ENCODE assay signal across 21 mouse cellular contexts in genomic region chr3:107066165-107066850, GRCm38 (mm10). TPM values are rescaled to one million over a fixed set of nuclear protein-coding genes. Genes with fewer than 3 reads are reported as not detected.
A peak's percentile ranks its signal among the peaks of the same experiment; 100 is the strongest.
DNase-seq lines count a peak whose midpoint lies in the region; ATAC-seq and TF ChIP-seq lines count a peak whose summit lies in the region.
"Had no signal": no experiment of that assay in that cellular context is flagged by ENCODE, and none has a peak within 500 bp of the region (broad histone marks: within the 10 kb centered on the region; RNA-seq: fewer than 3 reads in every experiment).

No protein-coding gene starts in this region.

- no peak for ATAC-seq in heart, embryonic 11.5 days (replicated peaks; ENCODE audit: insufficient number of reproducible peaks, low FRiP score, low TSS enrichment)
- peak; percentile 82 for ATAC-seq in forebrain, embryonic 16.5 days
- peak; percentile 80 for ATAC-seq in midbrain, embryonic 15.5 days (replicated peaks)
- ATAC-seq in inflammation-experienced regulatory T-cells, adult 6 months: no peak
- ATAC-seq: activated CD4-positive, CD25-positive, alpha-beta regulatory T cell, adult 4 months had no signal

- 71% methylated on average over 7 of the region's 7 CpGs for WGBS in heart, embryonic 11.5 days (ENCODE audit: insufficient replicate concordance)
- 25% methylated on average over 7 of the region's 7 CpGs for WGBS in forebrain, embryonic 16.5 days
- 46% methylated on average over 7 of the region's 7 CpGs for WGBS in midbrain, embryonic 15.5 days

- no peak overlapping the region for H3K4me2 ChIP-seq in heart, embryonic 11.5 days
- H3K4me2 ChIP-seq in forebrain, embryonic 16.5 days (ENCODE audit: low read length): peak overlapping the region; percentile 32
- H3K4me2 ChIP-seq in midbrain, embryonic 15.5 days: peak overlapping the region; percentile 27
- H3K4me2 ChIP-seq: embryonic facial prominence, embryonic 12.5 days; neural tube, embryonic 12.5 days had no signal

- no peaks in the 10 kb centered on the region for H3K27me3 ChIP-seq in heart, embryonic 11.5 days (ENCODE audit: control insufficient read depth, insufficient read depth, low read length)
- no peaks in the 10 kb centered on the region for H3K27me3 ChIP-seq in forebrain, embryonic 16.5 days (replicated peaks; ENCODE audit: control insufficient read depth, insufficient read depth, low read length)
- no peaks in the 10 kb centered on the region for H3K27me3 ChIP-seq in midbrain, embryonic 15.5 days (replicated peaks)
- H3K27me3 ChIP-seq: embryonic facial prominence, embryonic 12.5 days; neural tube, embryonic 12.5 days had no signal

- H3K9me3 ChIP-seq in heart, embryonic 11.5 days (replicated peaks; ENCODE audit: control insufficient read depth, low read length): no peaks in the 10 kb centered on the region
- no peaks in the 10 kb centered on the region for H3K9me3 ChIP-seq in forebrain, embryonic 16.5 days (ENCODE audit: control insufficient read depth, low read length)
- H3K9me3 ChIP-seq in midbrain, embryonic 15.5 days: no peaks in the 10 kb centered on the region
- H3K9me3 ChIP-seq: embryonic facial prominence, embryonic 12.5 days; G1E; neural tube, embryonic 12.5 days had no signal

- no peak for TF ChIP-seq POLR2A in brain, embryonic 14.5 days (IDR thresholded peaks at IDR 0.05; ENCODE audit: borderline replicate concordance, extremely low read depth, insufficient read depth, insufficient read length, poor library complexity, severe bottlenecking)

- no peak overlapping the region for H3K4me3 ChIP-seq in heart, embryonic 11.5 days (ENCODE audit: low read depth, low read length)
- no peak overlapping the region for H3K4me3 ChIP-seq in forebrain, embryonic 16.5 days (replicated peaks; ENCODE audit: low read length)
- no peak overlapping the region for H3K4me3 ChIP-seq in midbrain, embryonic 15.5 days
- H3K4me3 ChIP-seq: embryonic facial prominence, embryonic 12.5 days; erythroblast, embryonic 14.5 days; neural tube, embryonic 12.5 days had no signal

- no peaks in the 10 kb centered on the region for H3K4me1 ChIP-seq in heart, embryonic 11.5 days (ENCODE audit: control insufficient read depth, insufficient read depth, low read length)
- H3K4me1 ChIP-seq in forebrain, embryonic 16.5 days (replicated peaks; ENCODE audit: control insufficient read depth, insufficient read depth, low read length): peaks cover 16% of the 10 kb centered on the region
- peaks cover 11% of the 10 kb centered on the region for H3K4me1 ChIP-seq in midbrain, embryonic 15.5 days
- H3K4me1 ChIP-seq: embryonic facial prominence, embryonic 12.5 days; neural tube, embryonic 12.5 days had no signal

- no peak overlapping the region for H3K27ac ChIP-seq in heart, embryonic 11.5 days (ENCODE audit: low read depth, low read length)
- H3K27ac ChIP-seq in forebrain, embryonic 16.5 days (ENCODE audit: low read length): peak overlapping the region; percentile 95
- H3K27ac ChIP-seq in midbrain, embryonic 15.5 days: peak overlapping the region; percentile 85
- H3K27ac ChIP-seq: embryonic facial prominence, embryonic 12.5 days; liver, embryonic 14.5 days; neural tube, embryonic 12.5 days had no signal

- TF ChIP-seq CTCF in brain, embryonic 14.5 days (IDR thresholded peaks at IDR 0.05; ENCODE audit: borderline replicate concordance, extremely low read depth, insufficient read depth, insufficient read length): no peak

- DNase-seq in heart, adult 11 months: peak; percentile 11
- peak; percentile 74 for DNase-seq in brain, embryonic 14.5 days (ENCODE audit: low read depth)
- DNase-seq in lung, adult 18-20 months: no peak
- DNase-seq: adrenal gland, postnatal 14 days; cerebellum, adult 2 months; gastrocnemius, postnatal 25 days; kidney, adult 8-10 months; kidney, postnatal 25 days; right cerebral cortex, postnatal 14 days; spleen, adult 18-20 months; thymus, postnatal 36 days had no signal

- no peaks in the 10 kb centered on the region for H3K36me3 ChIP-seq in heart, embryonic 11.5 days (ENCODE audit: control insufficient read depth, insufficient read depth, low read length)
- no peaks in the 10 kb centered on the region for H3K36me3 ChIP-seq in forebrain, embryonic 16.5 days (ENCODE audit: control insufficient read depth, insufficient read depth)
- H3K36me3 ChIP-seq in midbrain, embryonic 15.5 days (replicated peaks): no peaks in the 10 kb centered on the region
- H3K36me3 ChIP-seq: embryonic facial prominence, embryonic 12.5 days; G1E; neural tube, embryonic 12.5 days had no signal

- H3K9ac ChIP-seq in heart, embryonic 11.5 days (ENCODE audit: low read depth, low read length): no peak overlapping the region
- no peak overlapping the region for H3K9ac ChIP-seq in forebrain, embryonic 16.5 days (replicated peaks; ENCODE audit: low read depth, low read length)
- H3K9ac ChIP-seq in midbrain, embryonic 15.5 days: no peak overlapping the region
- H3K9ac ChIP-seq: embryonic facial prominence, embryonic 12.5 days; liver, embryonic 14.5 days; neural tube, embryonic 12.5 days had no signal

RNA-seq across cellular contexts. Expression of gene Kcna3, which starts 30.3 kb away (rescaled TPM):
- 0.82 and 1.4 TPM in 2 replicates for polyA plus RNA-seq in heart, embryonic 11.5 days (2014; fragmentation: Nextera tagmentation; extraction: Ambion mirVana)
- polyA plus RNA-seq in brain, embryonic 14.5 days (2012; rRNA removed): 9.9 and 10.0 TPM in 2 replicates
- 14.7 and 15.7 TPM in 2 replicates for polyA plus RNA-seq in forebrain, embryonic 16.5 days (2015; fragmentation: Nextera tagmentation; extraction: Ambion mirVana)
- polyA plus RNA-seq in midbrain, embryonic 15.5 days (2015; fragmentation: Nextera tagmentation; extraction: Ambion mirVana): 18.8 and 22.1 TPM in 2 replicates
- 10 to 100 TPM in 2 of 3 experiments, 1 to 10 TPM in 1; 9.4 to 18.5 (median 14.0) TPM for polyA plus RNA-seq in inflammation-experienced regulatory T-cells, adult 6 months (2017; shearing (Covaris generic))
- polyA plus RNA-seq: erythroblast, embryonic 14.5 days; G1E had no signal

RNA-seq across cellular contexts. Expression of gene Kcna2, which starts 34.6 kb away (rescaled TPM):
- 0.06 and 0.13 TPM in 2 replicates for polyA plus RNA-seq in heart, embryonic 11.5 days (2014; fragmentation: Nextera tagmentation; extraction: Ambion mirVana)
- 1.6 and 3.9 TPM in 2 replicates for polyA plus RNA-seq in brain, embryonic 14.5 days (2012; rRNA removed)
- polyA plus RNA-seq in forebrain, embryonic 16.5 days (2015; fragmentation: Nextera tagmentation; extraction: Ambion mirVana): 0.72 and 0.94 TPM in 2 replicates
- polyA plus RNA-seq in midbrain, embryonic 15.5 days (2015; fragmentation: Nextera tagmentation; extraction: Ambion mirVana): 1.7 and 1.9 TPM in 2 replicates
- polyA plus RNA-seq in inflammation-experienced regulatory T-cells, adult 6 months (2017; shearing (Covaris generic)): under 1 TPM; 0.06 to 0.38 (median 0.28) TPM
- polyA plus RNA-seq: G1E had no signal

Comparison
In these comparisons a context has a peak if more than half of its experiments do, and no peak if none do; other contexts are left out.
1. DNase-seq: peak in heart, adult 11 months (single experiment) and brain, embryonic 14.5 days (single experiment); none in lung, adult 18-20 months (0 of 2).
2. ATAC-seq: peak in forebrain, embryonic 16.5 days (single experiment) and midbrain, embryonic 15.5 days (single experiment); none in heart, embryonic 11.5 days (single experiment) and inflammation-experienced regulatory T-cells, adult 6 months (single experiment).